Mouse (Mus musculus) neutrophil, adult 65 days (primary cell): ENCODE data around the gene Duxf3. TPM values are rescaled to one million over a fixed set of nuclear protein-coding genes. Genes with fewer than 3 reads are reported as not detected.

Experiments used
- total RNA-seq: library from RNA; stranded (reverse); gene quantifications from 2 replicates; pipeline ENCODE4 v1.2.4, GENCODE M21; 2023

The Duxf3 gene
- not detected in 2 replicates for total RNA-seq

DNA sequence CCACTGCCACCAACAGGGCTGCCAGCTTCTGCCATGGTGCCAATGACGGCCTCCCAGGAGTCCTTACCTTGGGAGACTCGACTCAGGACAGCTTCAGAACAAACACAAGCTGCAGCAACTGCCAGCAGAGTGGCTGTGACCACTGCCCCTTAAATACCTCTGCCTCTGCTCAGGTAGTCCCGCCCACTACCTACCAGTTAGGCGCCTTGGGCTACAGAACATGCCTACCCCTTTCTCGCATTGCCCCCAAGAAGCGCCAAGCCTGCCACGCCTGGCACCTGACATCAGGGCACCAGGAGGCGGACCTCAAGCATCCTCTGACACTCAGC is at the start of gene Duxf3:
Gene Duxf3 (minus strand): TSS at position 35 of the 329 bp plus-strand sequence.

GRCm38 (mm10) chr10:58255213-58255892 is 22.9 kb upstream of the Duxf3 start, which contains the start of gene Gcc2:
TSS of gene Gcc2 (plus strand) at chr10:58255497.

DNA sequence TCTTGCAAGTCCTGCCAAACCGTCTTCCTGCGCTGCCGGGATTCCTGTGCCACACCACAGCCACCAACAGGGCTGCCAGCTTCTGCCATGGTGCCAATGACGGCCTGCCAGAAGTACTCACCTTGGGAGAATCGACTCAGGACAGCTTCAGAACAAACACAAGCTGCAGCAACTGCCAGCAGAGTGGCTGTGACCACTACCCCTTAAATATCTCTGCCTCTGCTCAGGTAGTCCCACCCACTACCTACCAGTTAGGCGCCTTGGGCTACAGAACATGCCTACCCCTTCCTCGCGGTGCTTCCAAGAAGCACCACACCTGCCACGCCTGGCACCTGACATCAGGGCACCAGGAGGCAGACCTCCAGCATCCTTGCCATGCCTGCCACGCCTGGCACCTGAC is 4.1 kb upstream of the Duxf3 start, which contains the start of gene Gm4981:
Gene Gm4981 (minus strand): TSS at position 89 of the 400 bp plus-strand sequence.

DNA sequence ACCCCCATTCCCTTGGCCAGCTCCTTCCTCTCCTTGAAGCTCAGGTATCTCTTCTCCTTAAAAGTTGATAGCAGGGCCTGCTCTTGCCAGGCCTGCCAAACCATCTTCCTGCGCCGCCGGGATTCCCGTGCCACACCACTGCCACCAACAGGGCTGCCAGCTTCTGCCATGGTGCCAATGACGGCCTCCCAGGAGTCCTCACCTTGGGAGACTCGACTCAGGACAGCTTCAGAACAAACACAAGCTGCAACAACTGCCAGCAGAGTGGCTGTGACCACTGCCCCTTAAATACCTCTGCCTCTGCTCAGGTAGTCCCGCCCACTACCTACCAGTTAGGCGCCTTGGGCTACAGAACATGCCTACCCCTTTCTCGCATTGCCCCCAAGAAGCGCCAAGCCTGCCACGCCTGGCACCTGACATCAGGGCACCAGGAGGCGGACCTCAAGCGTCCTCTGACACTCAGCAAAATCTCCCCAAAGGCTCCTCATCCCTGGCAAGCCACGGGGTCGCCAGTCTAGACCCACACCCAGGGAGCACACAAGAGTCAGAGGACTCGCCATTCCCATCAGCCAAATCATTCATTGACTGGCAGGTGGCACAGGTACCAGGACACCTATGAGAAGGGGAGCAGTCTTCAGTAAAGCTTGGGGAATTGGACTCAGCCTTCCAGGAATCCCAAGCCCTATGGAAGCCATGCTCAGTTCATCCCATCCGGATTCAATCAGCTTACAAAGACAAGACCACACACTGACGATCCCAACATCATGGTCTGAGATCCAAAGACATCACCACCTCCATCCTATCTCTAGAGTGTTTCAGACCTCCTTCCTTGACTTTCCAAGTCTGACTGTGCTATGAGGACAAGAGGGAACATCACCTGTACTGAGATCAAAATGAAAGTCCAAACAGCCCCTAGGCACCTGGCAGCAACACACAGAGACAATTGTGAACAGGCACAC is 7.4 kb downstream of the Duxf3 start, which contains the start of gene AW822073:
Gene AW822073 (minus strand): TSS at position 104 of the 959 bp plus-strand sequence.

Other genes with a start within 250 kb of the Duxf3 start
- gene AW822073, start 7.7 kb downstream of the Duxf3 start, total RNA-seq, result not detected in 2 replicates
- gene Gm4981, start 4.0 kb upstream of the Duxf3 start, total RNA-seq, result not detected in 2 replicates
- gene Gcc2, start 22.8 kb upstream of the Duxf3 start, total RNA-seq, result 24.8 and 28.5 TPM in 2 replicates
- 188 and 225 TPM in 2 replicates for gene Lims1, start 90.8 kb upstream of the Duxf3 start, total RNA-seq
- 115 and 171 TPM in 2 replicates for gene Ranbp2, start 214.2 kb upstream of the Duxf3 start, total RNA-seq